Mouse (Mus musculus) ES-Bruce4 (cell line): ENCODE results near the gene Hc. TPM values are rescaled to one million over a fixed set of nuclear protein-coding genes. Genes with fewer than 3 reads are reported as not detected.

Source experiments
- H3K27ac ChIP-seq: 2 replicates; pipeline ENCODE4 v1.5.1; 2012; ENCODE audit warnings: low read length, inconsistent platforms; ENCODE audit not compliant: insufficient read depth
- H3K27me3 ChIP-seq: 2 replicates; pipeline ENCODE4 v1.6.1; 2012; ENCODE audit warnings: mild to moderate bottlenecking, low read length, inconsistent platforms; ENCODE audit not compliant: control insufficient read depth, poor library complexity, insufficient read depth, severe bottlenecking
- H3K36me3 ChIP-seq: 2 replicates; pipeline ENCODE4 v1.6.1; 2012; ENCODE audit warnings: inconsistent platforms, mild to moderate bottlenecking, low read length, moderate library complexity; ENCODE audit not compliant: control insufficient read depth, poor library complexity, insufficient read depth, severe bottlenecking
- H3K4me1 ChIP-seq: one replicate; pipeline ENCODE4 v1.8.1; 2011; ENCODE audit warnings: low read length; ENCODE audit not compliant: control insufficient read depth, insufficient read depth
- H3K4me3 ChIP-seq: 2 replicates; pipeline ENCODE4 v1.5.1; 2011; ENCODE audit warnings: low read depth, mild to moderate bottlenecking, low read length
- H3K9ac ChIP-seq: 2 replicates; pipeline ENCODE4 v1.6.1; 2012; ENCODE audit warnings: low read depth, mild to moderate bottlenecking, inconsistent platforms; ENCODE audit not compliant: poor library complexity, severe bottlenecking
- H3K9me3 ChIP-seq: replicated peaks from 2 replicates; pipeline ENCODE4 v1.6.1; 2012; ENCODE audit warnings: mild to moderate bottlenecking, low read length, inconsistent platforms; ENCODE audit not compliant: control insufficient read depth, poor library complexity, insufficient read depth, severe bottlenecking
- CTCF ChIP-seq: IDR thresholded peaks from one replicate; pipeline ENCODE4 v1.8.1; 2011; ENCODE audit warnings: low read depth, low read length
- EP300 ChIP-seq: IDR thresholded peaks from 2 replicates; pipeline ENCODE4 v1.6.1; 2011; ENCODE audit warnings: low read depth, low read length; ENCODE audit not compliant: insufficient read depth
- POLR2A ChIP-seq: IDR thresholded peaks from one replicate; pipeline ENCODE4 v1.8.1; 2011; ENCODE audit warnings: low read length; ENCODE audit not compliant: insufficient read depth
- polyA plus RNA-seq: library from polyadenylated mRNA; stranded (reverse); fragments of >200 nt; gene quantifications from 2 replicates; pipeline ENCODE4 v1.2.4, GENCODE M21; 2011; ENCODE audit warnings: low read depth; ENCODE audit not compliant: missing spikeins, insufficient read depth, insufficient read length

The Hc gene
- polyA plus RNA-seq, 1 experiment: not detected

GRCm38 (mm10) chr2:35104843-35105242 is 43.6 kb upstream of the Hc start:
- no peaks in the 10 kb centered on the region for H3K4me1 ChIP-seq
- no peak overlapping the region for H3K27ac ChIP-seq
- H3K27me3 ChIP-seq: no peaks in the 10 kb centered on the region
- no peaks in the 10 kb centered on the region for H3K36me3 ChIP-seq
- no peak overlapping the region for H3K4me3 ChIP-seq
- TF ChIP-seq CTCF (no peak), EP300 (no peak), POLR2A (no peak)
- no peaks in the 10 kb centered on the region for H3K9me3 ChIP-seq
- no peak overlapping the region for H3K9ac ChIP-seq

DNA sequence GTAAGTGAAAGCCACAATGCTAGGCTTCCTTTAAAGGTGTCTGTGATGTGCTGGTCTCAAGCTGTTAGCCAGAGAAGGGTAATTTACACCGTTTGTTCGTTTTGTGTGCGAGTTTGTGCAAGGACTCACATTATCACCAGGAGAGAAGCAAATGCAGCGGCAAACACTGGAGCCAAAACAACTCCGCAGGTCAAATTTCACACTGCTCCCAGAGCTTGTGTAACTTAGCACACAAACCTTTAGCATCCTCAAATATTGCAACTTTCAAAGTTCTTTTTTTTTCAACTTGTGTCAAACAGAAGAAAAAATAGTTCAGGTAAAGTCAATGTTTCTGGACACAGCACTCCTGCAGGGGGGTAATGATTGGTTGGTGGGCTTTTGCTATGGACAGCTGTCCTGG is 42.3 kb upstream of the Hc start:
- Histone ChIP-seq H3K9ac (no peak overlapping the region), H3K9me3 (no peaks in the 10 kb centered on the region), H3K4me3 (no peak overlapping the region), H3K4me1 (no peaks in the 10 kb centered on the region), H3K27me3 (no peaks in the 10 kb centered on the region), H3K27ac (no peak overlapping the region), H3K36me3 (no peaks in the 10 kb centered on the region)
- no peak for TF ChIP-seq POLR2A
- TF ChIP-seq CTCF: no peak
- TF ChIP-seq EP300: no peak

DNA sequence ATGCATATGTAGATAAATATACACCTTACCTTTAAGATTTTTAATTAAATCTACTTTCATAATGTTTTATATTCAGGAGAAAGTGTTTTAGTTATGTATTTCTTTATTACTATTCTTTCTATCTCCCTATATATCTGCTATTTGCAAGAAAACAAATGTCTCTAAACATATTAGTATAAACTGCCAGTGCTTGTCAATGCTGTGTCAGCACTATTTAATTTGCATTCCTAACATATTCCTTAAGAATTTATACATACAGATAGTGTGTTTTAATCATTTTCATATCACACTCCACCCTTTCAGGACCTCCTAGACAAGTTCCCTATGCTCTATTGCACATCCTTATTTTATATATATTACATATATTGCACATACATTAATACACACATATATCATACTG is 41.5 kb upstream of the Hc start:
- no peak for TF ChIP-seq EP300
- TF ChIP-seq POLR2A: no peak
- no peak for TF ChIP-seq CTCF
- no peaks in the 10 kb centered on the region for H3K27me3 ChIP-seq

GRCm38 (mm10) chr2:35101443-35101842 is 40.2 kb upstream of the Hc start, which contains the start of gene AI182371:
AI182371 (minus strand) TSS chr2:35101543.
- Histone ChIP-seq H3K36me3 (no peaks in the 10 kb centered on the region), H3K27ac (no peak within 1 kb of the TSS), H3K9me3 (no peaks in the 10 kb centered on the region), H3K27me3 (no peaks in the 10 kb centered on the region), H3K4me1 (no peaks in the 10 kb centered on the region), H3K9ac (no peak within 1 kb of the TSS), H3K4me3 (no peak within 1 kb of the TSS)
- TF ChIP-seq CTCF (no peak), POLR2A (no peak), EP300 (no peak)

More for the DNA sequence above, 41.5 kb upstream of the Hc start:
- H3K9ac ChIP-seq: no peak overlapping the region
- H3K27ac ChIP-seq: no peak overlapping the region
- no peaks in the 10 kb centered on the region for H3K36me3 ChIP-seq
- no peaks in the 10 kb centered on the region for H3K4me1 ChIP-seq
- no peaks in the 10 kb centered on the region for H3K9me3 ChIP-seq
- no peak overlapping the region for H3K4me3 ChIP-seq

DNA sequence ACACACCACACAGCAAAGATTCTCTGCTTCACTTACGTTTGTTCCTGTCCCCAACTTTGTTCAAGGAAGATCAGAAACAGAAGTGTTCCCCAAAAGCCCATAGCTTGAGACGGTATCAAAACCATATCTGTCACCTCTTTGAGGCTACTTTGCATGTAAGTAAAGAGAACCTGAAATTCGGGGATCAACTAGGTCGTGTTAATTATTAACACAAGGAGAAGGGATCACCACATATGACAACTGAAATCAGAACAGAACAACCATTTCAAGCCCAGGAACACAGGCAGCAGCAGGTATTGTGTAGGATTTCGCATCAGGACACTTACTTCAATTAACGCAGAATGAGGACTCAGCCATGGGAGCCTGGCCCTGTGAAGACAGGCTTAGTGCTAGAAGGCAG is 39.3 kb upstream of the Hc start:
- no peak for TF ChIP-seq EP300
- TF ChIP-seq CTCF: no peak
- no peak for TF ChIP-seq POLR2A
- Histone ChIP-seq H3K9me3 (no peaks in the 10 kb centered on the region), H3K27me3 (no peaks in the 10 kb centered on the region), H3K9ac (no peak overlapping the region), H3K4me1 (no peaks in the 10 kb centered on the region), H3K36me3 (no peaks in the 10 kb centered on the region), H3K4me3 (no peak overlapping the region), H3K27ac (no peak overlapping the region)

DNA sequence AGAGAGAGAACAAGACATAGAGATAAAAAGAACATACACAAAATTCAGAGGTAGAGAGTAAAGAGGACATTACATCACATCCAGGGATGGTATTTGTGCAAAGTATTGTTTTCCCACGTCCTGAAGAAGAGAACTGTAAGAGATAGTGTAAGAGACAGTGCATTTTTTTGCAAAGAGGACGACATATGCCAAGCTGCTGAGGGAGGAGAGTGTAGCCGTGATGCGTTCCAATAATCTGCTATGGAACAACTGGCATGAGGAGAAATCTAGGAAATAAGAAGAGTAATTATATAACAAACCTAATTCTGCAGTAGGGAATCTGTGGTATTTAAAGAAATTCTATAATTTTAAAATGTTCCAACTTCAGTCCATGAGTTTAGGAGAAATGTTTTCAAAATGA is 26.2 kb upstream of the Hc start:
- Histone ChIP-seq H3K9me3 (no peaks in the 10 kb centered on the region), H3K36me3 (no peaks in the 10 kb centered on the region), H3K9ac (no peak overlapping the region), H3K27me3 (no peaks in the 10 kb centered on the region), H3K27ac (no peak overlapping the region), H3K4me3 (no peak overlapping the region), H3K4me1 (no peaks in the 10 kb centered on the region)
- TF ChIP-seq POLR2A (no peak), EP300 (no peak), CTCF (no peak)
